Mouse (Mus musculus): ENCODE measurements at regions not wholly inside any gene's neighbourhood (a gene's known extent, or its start where the extent isn't known, plus 50 kb on each side); places are given as distances from the start of the nearest gene placed in this dataset.

DNA sequence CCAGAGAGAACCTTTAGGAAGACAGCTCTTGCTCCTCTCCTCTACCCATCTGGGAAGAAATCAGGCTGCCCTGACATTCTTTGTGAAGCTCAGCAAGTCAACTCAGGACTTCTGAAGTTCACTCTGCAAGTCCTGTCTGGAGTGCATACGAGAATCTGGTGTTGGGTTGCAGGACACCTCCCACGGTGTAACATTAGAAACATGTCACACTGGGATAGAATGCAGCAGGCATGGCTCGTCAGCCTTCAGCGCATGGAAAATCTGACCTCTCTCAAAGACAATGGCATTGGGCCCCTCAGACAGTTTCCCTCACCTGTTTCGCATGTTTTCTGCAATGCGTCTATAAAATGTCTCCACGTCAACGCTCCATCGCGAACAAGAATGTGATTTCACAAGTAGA is 251.5 kb downstream of the Fgf9 start:
- no peak for TF ChIP-seq EP300 (IDR thresholded peaks at IDR 0.05; ENCODE audit: low read depth)
- TF ChIP-seq CTCF (IDR thresholded peaks at IDR 0.05; ENCODE audit: low read depth), result no peak
